Mouse (Mus musculus) adrenal gland, adult 2 months (tissue): Measurements from ENCODE around the gene Khsrp. TPM values are rescaled to one million over a fixed set of nuclear protein-coding genes. Genes with fewer than 3 reads are reported as not detected.
"Not testable (repeated sequence)": the region's sequence is repeated elsewhere in the genome, so short reads cannot be mapped to it uniquely, and the experiment has no call there.

Experiments used
- DNase-seq: peaks from one replicate; pipeline ENCODE4 v3.0.0; 2021
- long read RNA-seq: library from polyadenylated mRNA; stranded (forward); transcript quantifications from one replicate; pipeline ENCODE4 v2.0.0, GENCODE M21; 2021
- polyA plus RNA-seq: library from polyadenylated mRNA; depleted of rRNA; stranded (reverse); fragments of >200 nt; gene quantifications from 2 replicates; pipeline ENCODE4 v1.2.3, GENCODE M21; 2012; rRNA removed
- total RNA-seq, 2 experiments: library from RNA; stranded (reverse); gene quantifications; 2 replicates each; pipeline ENCODE4 v1.2.3; 2021

Khsrp gene
- total RNA-seq (10 to 100 TPM; 76.9 to 88.8 TPM), polyA plus RNA-seq (145 and 160 TPM in 2 replicates)
- long read RNA-seq, transcript Khsrp-201 (18 exons, 3,978 nt) = major isoform, 13 of 26 reads
- long read RNA-seq, partial matches to known transcripts = 6 of 26 reads
- long read RNA-seq, other reads (novel, unspliced or antisense) = 5 of 26 reads

DNA sequence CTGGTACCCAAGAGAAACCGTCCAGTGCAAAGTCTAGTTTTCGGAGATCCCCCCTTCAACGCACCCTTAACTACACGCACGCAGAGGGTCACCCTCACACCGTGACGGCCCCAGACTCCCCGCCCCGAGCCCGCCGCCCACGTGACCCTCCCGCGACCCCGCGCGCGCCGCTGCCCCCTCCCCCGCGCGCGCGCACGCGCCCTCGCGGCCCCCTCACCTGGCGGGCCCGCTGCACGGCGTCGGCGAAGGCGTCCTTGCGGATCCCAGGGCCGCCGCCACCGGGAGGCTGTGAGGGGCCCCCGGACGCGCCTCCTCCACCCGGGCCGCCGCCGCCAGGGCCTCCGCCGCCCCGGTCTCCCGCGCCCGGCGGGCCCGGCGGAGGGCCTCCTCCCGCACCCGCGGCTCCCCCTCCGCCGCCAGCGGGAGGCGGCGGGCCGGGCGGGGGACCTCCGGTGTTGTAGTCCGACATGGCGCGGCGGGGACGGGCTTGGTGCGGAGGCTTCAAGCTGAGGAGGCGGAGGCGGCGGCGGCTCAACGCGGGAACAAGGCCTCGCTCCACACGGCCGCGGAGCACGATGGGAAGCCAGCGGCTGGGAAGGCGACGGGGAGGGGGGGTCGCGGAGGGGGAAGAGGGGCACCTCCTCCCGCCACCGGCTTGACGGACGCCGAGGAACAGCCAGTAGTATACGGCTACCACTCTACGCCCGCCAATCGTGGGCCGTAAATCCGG lies at the start of gene Khsrp:
Gene Khsrp, minus strand, starts transcription at position 592 of the 730 bp plus-strand sequence.
- peak; percentile 54 for DNase-seq

DNA sequence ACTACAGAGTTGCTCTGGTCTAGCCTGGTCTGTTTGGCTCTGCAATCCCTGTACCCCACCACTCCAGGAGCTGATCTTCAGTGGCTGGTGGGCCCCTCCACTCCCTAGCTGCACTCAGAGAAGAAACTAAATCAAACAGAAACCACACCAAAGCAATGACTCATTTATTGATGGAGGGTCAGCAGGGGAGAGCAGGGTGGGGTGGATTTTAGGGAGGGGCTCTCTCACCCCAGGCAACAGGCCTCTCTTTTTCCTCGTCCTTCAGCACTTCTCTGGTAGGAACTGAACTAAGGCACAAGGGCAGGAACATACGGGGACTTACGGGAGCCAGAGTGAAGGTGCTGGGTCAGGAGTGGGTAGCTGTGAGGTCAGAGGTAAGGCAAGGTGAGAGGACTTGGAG lies 48.6 kb upstream of the Khsrp start:
- no peak for DNase-seq

DNA sequence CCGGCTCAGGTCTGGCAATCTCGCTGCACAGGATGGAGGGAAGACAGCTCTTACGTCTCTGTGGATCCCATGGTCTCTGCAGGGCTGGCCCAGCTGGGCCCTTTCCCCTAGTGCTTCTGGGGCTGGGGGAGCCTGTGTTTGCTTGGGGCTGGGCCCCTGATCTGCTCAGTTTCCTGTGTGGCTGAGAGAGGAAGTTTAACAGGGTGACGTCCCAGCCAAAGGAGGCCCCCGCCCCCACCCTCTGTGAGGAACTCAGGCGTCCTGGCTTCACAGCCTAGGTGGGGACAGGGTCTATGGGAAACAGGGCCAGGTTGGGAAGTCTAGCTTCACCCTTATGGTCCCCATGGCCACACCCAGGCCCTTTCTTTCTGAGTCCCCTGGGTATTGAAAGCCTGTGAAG lies 47.0 kb upstream of the Khsrp start, which contains the start of gene Dennd1c:
Gene Dennd1c, minus strand, starts transcription at position 179 of the 400 bp plus-strand sequence.
- no peak for DNase-seq

- no peak for DNase-seq
Measured at GRCm38 (mm10) chr17:57076916-57077315, 45.6 kb upstream of the Khsrp start.

GRCm38 (mm10) chr17:57070699-57071098 lies 39.4 kb upstream of the Khsrp start:
- no peak for DNase-seq

DNA sequence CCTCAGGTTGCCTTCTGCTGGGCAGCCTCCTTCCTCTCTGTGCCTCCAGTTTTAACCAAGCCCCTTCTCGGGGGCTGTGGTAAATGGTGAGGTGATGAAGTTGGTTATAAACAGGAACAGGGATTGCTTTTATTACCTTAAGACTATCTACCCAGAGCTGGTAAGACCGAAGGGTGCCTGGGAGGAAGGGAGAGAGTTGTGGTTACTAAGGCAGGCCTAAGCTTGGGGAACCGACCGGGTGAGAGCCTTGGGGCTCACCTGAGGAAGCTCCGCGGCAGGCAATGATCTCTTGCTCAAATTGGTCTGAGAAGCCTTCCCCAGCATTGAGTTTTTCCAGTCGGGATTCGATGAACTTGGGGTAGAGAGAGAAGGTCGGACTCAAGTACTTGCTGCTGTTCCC lies 39.0 kb upstream of the Khsrp start:
- DNase-seq = no peak

- no peak for DNase-seq
Measured at GRCm38 (mm10) chr17:57066908-57067307, 35.6 kb upstream of the Khsrp start.

GRCm38 (mm10) chr17:57063031-57063430 lies 31.7 kb upstream of the Khsrp start:
- DNase-seq = no peak

DNA sequence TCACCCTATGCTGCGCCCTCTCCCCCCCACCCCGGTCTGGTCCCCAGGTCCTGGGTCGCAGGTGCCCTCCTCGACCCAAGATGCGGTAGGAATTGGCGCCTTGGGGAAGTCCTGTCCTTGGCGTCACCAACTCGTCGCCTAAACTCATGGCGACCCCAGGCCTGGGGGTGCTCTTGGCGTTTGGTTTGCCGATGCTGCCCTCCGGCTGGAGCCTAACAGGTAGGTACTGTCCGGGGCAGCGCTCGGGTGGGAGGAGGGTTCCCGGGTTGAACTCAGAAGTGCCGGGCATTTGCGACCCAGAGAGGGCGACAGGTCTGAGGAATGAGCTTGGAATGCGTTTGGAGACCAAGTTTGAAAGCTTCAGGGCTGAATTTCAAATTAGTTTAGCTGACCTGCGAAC lies 31.2 kb upstream of the Khsrp start:
- DNase-seq = peak; percentile 14

DNA sequence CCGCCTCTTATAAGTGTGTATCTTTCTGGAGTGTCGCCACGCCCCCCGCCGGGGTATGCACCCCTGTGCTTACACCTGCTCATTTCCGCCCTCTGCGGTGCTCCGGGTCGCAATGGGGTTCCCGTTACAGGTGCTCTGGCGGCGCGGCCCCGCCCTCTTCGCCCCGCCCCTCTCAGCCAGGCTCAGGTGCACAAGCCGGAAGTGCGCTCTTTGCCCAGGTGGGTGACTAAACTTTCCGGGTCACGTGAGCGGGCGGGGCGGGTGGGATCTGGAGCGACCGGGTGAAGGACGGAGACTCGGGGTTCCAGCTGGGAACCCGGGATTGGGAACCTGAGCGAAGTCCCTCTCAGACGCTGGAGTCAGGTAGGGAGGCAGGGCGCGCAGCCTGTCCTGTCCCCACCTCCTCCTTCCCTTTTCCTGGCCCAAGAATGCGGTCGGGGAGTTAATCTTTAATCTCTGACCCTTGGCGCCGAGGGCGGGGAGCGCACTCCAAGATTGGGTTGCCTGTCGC lies 30.7 kb upstream of the Khsrp start:
- peak; percentile 27 for DNase-seq

DNA sequence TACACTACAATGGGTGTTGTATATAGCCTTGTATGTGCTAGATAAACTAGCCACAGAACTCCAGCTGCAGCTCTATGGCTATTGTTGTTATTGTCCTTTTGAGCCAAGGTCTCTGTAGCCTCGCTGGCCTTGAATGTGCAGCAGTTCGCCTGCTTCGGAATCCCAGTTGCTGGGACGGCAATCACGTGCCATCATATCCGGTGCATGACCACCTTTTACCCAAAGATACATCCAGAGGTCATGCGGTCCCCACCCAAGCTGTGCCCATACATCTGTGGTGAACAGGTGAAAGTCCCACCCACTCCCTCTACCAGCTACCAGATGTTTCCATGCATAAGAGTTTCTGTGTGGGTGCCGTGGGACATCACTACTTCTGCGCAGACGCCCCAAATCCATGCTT lies 29.7 kb upstream of the Khsrp start:
- peak; percentile 56 for DNase-seq

- DNase-seq = peak; percentile 96
Measured at GRCm38 (mm10) chr17:57060231-57060801, 29.0 kb upstream of the Khsrp start.

DNA sequence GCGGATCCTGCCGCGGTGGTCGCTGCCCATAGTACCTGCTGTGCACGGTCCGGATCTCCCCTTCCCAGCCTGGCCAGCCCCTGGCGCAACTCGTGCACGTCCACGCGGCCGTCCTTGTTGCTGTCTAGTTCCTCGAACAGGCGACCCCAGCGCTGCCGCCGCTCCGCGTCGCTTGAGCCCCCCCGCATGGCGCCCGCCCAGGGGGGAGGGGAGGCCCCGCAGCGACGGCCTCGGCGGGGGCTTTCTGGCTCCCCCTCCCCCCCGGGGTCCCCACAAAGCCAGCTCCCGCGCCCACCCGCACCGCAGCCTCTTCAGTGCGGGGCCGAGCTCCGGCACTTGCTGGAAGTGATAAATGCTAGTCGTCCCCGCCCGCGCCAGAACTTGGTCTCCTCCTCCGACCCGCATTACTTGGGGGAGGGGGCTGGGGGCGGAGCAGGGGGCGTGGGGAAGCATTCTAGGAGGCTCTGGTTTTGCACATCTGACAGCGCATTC lies 28.2 kb upstream of the Khsrp start, which contains the start of gene Slc25a23:
Gene Slc25a23, minus strand, starts transcription at position 378 of the 492 bp plus-strand sequence.
- peak; percentile 79 for DNase-seq

DNA sequence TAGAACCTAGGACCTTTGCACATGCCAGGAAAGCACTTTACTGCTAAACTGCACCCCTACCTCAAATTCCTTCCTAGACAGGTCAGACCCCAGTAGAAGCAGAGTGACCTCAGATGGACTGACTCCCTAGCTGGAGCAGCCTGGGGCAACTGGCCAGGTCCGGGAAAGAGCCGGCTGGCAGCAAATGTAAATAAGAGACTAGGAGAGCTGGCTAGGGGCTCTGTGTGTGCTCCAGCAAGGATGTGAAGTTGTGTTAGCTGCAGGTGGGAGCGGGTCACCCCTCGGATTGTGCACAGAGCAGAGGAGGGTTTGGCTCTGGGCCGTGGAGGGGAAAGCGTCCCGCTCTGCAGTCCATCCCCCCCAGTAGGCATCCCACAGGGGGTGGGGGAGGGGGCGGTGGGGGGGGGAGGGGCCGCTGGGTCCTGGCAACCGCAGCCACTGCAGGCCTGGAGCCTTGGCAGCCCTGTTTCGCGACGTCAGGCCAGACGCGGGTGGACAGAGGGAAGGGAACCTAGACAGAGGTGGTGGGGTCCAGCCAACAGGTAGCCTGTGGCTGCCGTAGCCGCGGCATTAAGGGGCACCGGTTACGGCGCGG lies 27.7 kb upstream of the Khsrp start, which contains the start of gene Crb3:
Gene Crb3, plus strand, starts transcription at position 215 of the 595 bp plus-strand sequence.
- peak; percentile 56 for DNase-seq

DNA sequence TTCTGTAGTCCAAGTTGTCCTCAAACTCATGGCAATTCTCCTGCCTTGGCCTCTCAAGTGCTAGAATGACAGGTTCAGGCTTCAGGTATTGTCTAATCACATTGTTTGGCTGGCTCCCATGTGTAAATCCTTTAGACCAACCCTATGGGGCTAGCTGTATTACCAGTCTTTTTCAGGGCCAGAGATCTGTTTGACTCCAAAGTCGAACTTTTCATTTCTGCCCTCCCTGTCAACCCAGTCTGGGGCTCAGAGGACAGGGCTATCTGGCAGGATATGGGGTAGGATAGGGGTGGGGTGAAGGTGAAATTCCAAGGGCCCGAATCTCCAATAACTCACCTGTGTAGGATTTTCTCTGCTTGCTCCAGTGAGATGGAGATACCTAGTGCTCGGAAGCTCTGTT lies 24.9 kb upstream of the Khsrp start:
- no peak for DNase-seq

GRCm38 (mm10) chr17:57051679-57052078 lies 20.4 kb upstream of the Khsrp start:
- DNase-seq = not testable (repeated sequence)

DNA sequence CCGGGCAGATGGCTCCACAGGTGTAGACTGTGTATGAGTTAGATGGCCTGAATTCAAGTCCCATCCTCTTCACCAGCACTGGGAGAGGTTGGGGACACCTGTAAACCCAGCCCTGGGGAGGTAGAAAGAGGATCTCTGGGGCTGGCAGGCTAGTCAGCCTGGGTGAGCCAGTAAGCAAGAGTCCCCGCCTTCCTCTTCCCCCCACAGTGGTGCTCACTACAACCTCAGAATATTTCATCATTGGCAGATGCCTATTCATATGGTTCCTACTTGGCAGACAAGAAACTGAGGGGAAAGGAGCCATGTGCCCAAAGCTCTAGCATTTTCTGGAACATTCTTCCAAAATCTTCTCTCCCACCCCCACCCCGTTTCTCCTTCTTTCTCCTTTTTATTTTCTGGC lies 17.5 kb upstream of the Khsrp start:
- no peak for DNase-seq

- DNase-seq = no peak
Measured at GRCm38 (mm10) chr17:57047406-57047805, 16.1 kb upstream of the Khsrp start.

DNA sequence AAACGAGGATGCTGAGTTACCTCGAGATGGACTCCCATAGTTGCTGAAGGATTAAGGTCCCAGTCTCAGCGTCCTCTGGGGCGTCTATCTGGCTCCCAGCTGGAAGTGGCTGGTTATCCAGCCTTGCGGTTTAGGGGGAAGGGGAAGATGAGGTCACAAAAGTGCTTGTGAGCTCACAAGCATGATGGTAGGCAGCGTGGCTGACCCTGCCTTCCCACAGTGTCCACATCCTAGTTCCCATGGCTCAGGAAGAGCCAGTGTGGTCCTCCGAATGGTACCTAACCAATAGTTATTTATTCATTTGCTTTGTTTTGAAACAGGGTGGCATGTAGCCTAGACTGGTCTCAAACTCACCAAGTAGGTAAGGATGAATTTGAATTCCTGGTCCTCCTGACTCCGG lies 10.2 kb upstream of the Khsrp start, which contains the start of gene Slc25a41:
Gene Slc25a41, minus strand, starts transcription at position 101 of the 400 bp plus-strand sequence.
- no peak for DNase-seq

DNA sequence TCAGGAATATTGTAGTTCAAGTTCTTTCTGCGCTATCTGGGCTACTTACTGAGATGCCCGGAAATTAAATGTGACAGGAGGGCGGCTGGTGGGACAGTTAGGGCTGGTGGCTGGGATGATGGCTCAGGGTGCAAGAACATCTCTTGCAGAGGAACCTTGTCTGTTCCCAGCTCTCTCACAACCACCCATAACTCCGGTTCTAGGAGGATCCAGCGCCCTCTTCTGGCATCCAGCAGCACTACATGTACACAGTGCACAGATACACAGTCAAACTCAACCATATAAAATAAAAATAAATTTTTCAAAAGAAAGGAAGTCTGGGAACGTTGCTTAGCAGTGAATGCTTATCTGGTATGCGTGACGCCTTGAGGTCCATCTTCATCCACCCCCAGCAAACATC lies 7.7 kb upstream of the Khsrp start:
- no peak for DNase-seq

- no peak for DNase-seq
Measured at GRCm38 (mm10) chr17:57032854-57033253, 1.5 kb upstream of the Khsrp start.
